Mouse (Mus musculus) telencephalon, adult 2 months (tissue): ENCODE results near the gene Cd247.
"Not testable (repeated sequence)": the region's sequence is repeated elsewhere in the genome, so short reads cannot be mapped to it uniquely, and the experiment has no call there.

Experiments used
- DNase-seq: peaks from one replicate; pipeline ENCODE4 v3.0.0-alpha.2; 2011; ENCODE audit warnings: low read depth, low spot score

Cd247 gene

DNA sequence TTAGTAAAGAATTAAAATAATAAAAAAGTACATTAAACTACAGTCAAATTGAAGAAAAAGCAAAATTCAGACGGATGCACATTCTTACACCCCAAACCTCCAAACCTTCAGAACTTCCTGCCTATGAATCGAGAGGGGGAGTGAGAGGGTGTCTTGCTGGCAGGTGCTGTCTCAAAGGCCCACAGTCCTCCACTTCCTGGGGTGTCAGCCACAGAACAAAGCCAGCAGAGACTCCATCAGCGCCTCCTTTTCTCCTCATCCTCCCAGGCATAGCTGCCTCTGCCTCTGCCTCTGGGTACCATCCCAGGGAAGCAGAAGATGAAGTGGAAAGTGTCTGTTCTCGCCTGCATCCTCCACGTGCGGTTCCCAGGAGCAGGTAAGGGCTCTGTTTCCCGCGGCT lies at the start of gene Cd247:
Cd247 (plus strand) TSS at position 171 of the 400 bp plus-strand sequence.
- no peak for DNase-seq

DNA sequence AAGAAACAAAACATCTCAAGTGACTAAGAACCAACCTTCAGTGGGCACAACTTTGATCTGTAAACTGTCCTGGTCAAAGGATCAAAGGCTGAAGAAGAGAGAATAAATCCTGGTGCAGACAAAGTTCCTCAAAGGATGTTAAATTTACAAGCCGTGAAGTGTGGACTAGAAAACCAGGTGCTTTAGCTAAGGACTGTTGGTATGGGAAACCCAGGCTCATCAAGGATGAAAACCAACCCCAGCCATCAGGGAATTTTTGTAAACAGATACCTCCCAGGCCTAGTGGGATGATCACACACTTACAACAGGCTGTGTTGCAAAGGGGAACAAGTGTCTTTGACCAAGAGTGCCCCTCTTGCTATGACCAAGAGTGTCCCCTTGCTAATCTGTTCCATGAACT lies 49.5 kb upstream of the Cd247 start:
- no peak for DNase-seq

DNA sequence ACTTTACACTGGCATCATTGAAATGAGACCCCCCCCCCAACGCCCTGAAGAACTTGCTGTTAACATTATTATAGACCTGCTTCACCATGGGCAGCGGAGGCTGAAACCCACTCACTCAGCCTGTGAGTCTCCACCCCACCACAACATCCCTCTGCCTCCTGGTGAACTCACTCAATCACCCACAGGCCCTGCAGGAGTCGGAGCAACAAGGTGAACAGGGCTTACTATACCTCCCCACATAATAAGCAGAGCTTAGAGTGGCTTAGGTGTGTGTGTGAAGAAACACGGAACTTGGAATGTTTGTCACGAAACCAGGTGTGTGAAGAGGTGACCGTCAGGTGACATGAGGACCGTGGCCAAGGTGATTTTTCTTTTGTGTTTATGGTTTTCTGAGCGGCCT lies 46.5 kb upstream of the Cd247 start:
- no peak for DNase-seq

DNA sequence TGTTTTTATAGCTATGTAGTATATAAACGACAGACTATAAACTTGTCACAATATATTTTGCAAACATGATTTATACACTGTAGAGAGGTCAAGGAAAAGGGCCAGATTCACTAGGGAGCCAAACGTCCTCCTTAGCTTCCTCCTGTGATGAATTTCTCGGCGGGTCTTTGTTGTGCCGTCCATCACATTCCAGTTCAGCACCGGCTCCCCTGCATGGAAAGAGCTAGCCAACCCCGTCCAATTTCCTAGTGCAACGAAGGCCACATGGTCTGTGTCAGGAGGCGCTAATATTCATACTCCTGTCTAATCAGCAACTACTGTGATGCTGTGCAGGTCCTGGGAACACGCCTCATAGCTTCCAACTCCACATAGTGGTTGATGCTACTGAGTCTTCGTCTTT lies 40.4 kb upstream of the Cd247 start:
- DNase-seq, result no peak

DNA sequence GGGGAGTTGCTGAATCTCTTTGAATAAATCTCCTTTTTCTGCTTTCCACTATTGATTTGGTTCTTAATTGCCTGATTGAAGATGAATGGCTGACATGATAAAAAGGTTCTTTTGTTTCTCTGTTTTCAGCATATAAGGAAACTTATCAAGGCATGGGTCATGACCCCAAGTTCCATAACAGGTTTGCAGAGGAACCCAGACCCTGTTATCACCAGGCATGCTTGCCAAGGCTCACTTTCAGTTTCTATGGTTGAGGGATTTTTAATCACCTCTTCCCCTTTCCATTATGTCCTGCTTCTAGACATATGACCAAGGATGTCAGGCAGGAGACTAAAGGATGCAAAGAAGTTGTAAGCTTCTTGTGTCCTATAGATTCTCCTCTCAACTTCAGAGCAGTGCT lies 37.3 kb upstream of the Cd247 start:
- no peak for DNase-seq

DNA sequence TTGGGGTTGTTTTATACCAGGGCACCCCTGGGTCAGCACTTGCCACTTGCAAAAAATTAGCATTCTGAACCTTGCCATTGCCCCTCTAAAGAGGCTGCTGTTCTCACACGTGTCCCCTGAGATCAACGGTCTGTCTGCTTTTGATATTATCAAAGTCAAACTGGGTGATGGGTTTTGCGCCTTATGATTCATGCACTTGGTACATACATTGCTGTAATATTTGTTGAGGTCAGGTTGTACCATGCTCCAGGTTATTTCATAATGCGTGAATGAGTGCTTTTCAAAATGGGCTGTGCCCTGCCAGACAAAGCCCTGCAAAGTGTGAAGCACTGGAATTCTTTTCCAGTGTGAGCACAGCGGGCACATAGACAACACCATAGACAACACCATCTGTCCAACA lies 36.6 kb upstream of the Cd247 start:
- DNase-seq, result no peak

DNA sequence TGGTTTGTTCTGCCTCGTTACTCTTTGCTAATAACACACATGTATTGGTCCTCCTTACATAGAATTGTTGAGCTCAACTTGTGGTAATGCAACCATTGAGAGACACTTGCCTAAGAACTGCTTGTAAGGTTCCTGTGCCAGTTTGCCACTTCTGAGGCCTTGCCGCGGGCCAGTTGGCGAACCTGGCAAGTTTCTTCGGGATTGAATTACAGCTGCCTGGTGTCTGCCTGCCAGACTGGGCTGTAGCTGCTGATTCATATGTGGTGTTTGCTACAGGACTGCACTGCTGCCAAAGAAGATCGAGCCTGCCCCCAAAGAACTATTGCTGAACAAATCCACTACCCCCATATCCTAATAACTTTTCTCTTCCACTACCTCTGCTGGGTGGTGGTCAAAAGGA lies 34.3 kb upstream of the Cd247 start:
- no peak for DNase-seq

DNA sequence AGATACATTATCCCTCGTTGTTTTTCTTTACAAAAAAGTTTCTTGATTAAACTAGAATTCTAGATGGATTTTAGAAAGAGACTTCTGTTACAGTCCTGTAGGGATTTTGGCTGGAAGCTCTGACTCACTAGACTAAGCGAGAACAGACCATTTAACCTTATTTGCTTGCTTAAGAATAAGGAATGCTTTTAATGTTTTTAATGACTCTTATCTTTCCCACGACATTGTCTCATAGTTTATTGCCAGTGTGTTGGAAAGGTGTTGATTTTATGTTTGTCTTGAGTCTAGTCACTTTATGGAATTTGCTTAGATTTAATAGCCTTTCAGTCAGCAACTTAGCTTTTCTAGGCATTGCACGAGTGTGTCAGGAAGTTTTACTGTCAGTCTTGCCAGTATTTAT lies 33.3 kb upstream of the Cd247 start:
- DNase-seq, result no peak

DNA sequence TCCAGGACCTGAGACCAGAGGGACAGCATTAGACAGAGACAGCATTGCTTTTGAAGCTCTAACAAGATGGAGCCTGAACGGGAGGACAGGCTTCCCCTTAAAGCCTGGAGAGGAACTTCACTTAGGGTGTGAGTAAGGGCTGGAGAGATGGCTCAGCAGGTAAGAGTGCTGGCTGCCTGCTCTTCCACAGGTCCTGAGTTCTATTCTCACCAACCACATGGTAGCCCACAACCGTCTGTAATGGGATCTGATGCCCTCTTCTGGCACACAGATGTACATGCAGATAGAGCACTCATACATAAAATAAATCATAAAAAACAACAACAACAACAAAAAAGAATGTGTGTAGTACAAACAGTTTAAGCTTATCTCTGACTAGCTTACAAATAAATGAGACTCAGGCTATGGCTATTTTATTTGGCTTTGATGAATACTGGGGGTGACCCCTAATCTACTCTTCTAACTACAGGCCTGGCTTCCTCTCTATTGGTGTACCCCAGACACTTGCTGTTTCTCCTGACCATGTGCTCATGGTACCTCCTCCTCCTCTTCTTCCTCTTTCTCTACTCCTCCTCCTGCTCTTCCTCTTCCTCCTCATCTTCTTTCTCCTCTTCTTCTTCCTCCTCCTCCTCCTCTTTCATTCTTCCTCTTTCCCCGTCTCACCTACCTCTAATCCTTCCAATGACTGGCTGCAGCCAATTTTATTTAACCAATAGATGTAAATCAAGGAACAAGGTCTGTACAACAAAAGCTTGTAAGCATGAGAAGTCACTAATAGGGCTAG lies 26.8 kb upstream of the Cd247 start:
- no peak for DNase-seq

DNA sequence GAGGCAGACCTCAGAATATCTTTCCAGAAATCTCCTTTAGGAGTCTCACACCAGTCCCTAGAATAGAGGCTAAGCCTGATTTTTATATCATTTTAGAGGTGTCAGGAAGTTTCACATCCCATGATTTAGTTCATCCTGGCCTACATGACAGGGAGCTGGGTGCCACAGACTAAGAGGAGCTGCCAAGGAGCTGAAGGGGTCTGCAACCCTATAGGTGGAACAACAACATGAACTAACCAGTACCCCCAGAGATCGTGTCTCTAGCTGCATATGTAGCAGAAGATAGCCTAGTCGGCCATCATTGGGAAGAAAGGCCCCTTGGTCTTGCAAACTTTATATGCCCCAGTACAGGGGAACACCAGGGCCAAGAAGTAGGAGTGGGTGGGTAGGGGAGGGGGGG lies 26.0 kb upstream of the Cd247 start:
- DNase-seq, result not testable (repeated sequence)

DNA sequence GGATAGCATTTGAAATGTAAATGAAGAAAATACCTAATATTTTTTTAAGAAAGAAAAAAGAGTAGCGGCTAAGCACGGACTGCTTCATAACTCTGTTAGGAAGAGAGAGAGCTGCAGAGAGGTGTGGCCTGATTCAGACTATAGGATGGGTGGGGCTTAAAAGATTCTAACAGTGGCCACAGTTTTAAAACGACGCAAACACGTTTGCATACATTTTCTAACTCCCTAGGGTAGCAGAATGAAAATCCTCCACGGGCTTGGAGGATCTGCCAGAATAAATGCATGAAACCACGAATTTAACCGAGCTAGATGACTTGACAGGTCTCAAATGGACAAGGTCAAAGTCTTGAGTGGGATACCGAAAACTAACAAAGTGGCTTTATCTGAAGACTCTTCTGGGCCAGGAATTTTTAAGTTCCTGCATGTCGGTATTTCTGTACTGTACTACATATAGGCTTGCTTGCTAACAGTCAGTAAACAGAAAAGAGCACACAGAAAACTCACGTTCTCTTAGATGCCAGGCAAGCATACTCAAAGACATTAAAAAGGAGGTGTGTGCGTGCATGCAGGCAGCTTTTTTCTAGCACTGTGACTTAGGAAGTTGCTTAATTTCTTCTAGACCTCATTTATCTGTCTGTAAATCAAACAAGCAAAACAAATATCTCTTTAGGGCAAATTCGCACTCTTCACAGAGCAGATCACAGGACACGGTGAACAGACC lies 25.4 kb upstream of the Cd247 start:
- no peak for DNase-seq

DNA sequence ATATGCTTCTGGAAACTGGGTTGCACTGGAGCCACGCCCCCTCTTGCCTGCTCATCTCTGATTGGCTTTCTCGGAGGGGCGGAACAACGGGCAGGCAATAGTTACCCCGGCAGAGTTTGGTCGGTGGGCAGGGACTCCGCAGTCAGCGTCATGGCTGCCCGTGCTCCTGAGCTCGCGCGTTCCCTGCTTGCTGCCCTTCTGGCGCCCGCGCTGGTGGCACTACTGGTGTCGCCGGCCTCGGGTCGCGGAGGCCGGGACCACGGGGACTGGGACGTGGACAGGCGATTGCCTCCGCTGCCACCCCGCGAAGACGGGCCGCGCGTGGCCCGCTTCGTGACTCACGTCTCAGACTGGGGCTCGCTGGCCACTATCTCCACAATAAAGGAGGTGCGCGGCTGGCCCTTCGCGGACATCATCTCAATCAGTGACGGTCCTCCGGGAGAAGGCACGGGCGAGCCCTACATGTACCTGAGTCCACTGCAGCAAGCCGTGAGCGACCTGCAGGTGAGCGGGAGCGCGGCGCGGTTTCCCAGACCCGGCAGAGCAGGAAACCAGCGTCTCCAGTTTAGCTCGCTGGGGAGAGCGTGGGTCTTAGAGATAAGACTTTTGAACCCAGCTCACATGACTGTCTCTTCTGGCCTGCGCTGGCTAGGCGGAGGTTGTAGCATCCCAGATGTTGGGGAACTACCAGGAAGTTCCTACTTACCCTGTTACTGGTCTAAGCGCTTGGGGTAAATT lies 24.7 kb upstream of the Cd247 start, which contains the start of gene Creg1:
Creg1 (plus strand) TSS at position 112 of the 738 bp plus-strand sequence.
- peak; percentile 86 for DNase-seq

DNA sequence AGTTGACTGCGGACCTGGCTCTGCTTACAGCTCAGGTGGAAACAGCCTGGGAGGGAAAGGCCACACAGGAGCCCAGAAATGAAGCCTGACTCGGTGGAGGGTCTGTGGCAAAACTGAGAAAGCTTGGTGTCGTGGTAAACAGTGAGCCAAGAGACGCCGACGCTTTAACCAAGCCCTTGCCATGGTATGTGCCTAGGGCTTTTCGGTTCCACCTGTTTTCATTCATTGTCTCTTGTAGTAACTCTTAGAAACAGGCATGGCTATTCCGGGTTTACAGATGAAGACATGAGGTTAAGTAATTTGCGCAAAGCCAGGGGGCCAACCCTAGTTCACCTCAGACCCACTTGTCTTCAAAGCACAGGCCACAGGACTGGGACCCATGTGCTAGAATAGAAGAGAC lies 23.9 kb upstream of the Cd247 start:
- no peak for DNase-seq

DNA sequence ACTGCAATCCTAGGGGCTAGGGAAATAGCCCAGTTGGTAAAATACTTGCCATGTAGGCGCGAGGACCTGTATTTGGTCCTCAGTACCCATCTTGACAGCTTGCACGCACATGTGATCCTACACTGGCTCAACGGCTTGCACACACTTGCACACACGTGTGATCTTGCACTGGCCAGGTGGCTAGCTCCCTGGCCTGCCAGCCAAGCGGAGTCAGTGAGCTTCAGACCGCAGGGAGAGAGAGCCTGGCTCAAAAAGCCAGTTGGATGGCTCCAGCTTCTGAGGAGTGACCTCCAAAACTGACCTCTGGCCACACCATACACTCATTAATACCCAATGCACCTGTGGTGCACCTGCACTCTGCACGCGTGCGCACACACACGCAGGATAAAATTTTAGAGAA lies 23.4 kb upstream of the Cd247 start:
- no peak for DNase-seq

DNA sequence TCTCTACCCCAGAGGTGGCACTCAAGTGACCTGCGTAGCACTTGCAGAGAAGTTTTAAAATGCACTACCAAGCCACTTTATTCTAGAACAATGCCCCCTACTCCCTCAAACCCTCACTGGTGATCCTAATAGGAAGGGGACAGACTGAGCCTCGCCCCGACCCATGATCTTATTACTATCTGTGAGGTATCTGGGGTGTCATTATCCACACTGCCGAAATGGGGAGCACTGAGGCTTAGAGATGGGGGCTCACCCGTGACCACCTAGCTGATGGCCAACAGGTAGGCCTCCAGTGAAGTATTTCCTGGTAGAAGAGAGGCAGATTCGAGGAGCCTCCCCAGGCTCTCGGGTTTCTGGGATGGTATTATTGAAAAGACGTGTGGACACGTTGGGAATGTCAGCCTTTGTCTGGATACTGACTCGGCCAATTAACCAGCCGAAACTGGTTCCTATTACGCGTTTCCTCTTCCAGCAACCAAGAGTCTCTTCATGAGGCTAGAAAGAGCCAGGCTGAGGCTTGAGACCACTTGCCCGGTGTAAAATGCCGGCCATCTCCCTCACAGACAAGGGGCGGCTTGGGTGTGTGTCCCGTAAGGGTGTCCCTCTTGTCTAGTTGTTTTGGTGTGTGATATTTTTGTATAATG lies 22.7 kb upstream of the Cd247 start:
- no peak for DNase-seq

DNA sequence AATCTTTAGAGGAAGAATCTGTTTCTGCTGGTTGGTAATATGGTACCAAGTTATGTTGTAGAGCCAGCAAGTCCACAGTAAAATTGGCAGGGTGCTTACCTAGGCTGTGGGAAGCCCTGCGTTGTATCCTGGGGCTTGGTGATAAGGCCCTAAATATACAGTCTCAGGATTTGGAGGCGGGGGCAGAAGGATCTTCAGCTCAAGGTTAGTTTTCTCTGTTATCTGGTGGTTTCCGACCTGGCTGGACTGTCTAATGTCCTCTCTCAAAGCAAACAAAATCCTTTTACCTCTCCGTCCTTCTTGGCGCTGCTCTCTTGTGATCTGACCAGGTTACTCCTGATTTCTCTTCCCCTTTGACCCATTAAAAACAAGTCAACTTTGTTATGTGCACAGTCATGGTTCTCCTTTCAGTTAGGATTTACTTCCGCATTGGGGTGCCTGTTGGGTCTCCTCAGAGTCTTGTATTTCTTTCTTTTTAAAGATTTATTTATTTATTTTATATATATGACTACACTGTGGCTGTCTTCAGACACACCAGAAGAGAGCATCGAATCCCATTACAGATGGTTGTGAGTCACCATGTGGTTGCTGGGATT lies 22.1 kb upstream of the Cd247 start:
- DNase-seq, result no peak

DNA sequence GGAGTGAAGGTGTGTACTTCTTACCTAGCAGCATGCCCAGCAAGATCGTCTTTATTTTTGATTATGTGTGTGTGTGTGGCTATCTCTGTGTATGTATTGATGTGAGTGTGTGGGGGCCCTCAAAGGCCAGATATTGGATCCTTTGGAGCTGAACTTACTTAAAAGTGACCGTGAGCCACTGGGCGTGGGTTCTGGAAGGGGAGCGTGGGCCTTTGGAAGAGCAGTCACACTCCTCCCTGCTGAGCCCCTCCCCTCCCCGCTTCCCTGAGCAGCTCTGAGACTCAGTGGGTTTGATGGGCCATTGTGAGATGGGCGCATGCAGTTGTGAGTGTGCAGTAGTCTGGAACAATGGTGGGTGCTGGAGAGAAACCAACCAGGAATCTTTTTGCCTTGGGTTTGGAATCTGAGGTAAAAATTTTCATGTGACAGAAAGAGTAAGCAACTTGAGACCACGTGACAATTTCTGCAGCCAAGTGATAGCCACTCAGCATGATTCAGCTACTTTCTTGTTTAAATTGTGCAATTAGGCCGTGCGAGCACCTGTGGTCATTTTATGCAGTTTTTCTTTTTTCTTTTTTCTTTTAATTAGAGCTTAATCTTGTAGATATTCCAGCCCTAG lies 19.5 kb upstream of the Cd247 start:
- no peak for DNase-seq

DNA sequence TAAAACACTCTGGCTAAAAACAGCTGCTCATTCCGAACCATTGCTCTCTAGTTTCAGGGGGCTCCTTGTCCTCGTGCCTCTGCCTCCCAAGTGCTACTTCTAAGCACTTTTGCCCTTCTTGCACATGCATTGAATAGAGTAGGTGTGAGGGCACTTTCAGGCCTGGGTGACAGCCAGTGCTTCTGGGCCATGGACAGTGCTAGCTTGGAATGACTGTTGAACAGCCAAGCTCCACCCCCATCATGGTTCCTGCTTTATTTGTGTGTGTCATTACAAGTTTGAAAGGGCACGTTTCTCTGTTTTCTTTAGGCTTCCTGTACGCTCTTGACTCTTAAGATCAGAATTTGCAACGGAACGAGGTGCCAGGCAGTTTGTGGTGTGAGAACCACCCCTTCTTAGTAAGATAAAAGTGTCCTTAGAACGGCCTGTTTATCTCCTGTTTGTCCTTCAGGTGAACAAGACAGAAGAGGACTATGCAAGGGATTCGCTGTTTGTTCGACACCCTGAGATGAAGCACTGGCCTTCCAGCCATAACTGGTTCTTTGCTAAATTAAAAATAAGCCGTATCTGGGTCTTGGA lies 18.2 kb upstream of the Cd247 start:
- DNase-seq, result no peak

DNA sequence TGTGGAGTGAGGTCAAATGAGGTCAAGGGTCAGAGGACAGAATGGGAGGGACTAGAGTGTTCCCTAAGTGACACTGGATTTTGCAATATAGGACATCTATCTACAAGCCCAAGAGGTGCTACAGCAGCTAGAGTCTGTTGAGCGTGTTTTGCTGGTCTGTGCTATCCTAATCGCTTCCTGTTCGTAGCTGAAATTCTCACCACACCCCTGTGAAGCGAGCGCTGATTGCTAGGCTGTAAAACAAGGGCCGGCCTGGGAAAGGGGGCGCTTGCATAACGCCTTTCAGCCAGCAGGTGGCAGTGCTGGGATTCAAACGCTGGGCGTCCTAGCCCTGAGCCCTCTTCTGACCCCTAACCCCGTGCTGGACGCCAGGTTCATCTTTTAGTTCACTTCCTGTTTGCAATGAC lies 17.0 kb upstream of the Cd247 start:
- DNase-seq, result no peak

DNA sequence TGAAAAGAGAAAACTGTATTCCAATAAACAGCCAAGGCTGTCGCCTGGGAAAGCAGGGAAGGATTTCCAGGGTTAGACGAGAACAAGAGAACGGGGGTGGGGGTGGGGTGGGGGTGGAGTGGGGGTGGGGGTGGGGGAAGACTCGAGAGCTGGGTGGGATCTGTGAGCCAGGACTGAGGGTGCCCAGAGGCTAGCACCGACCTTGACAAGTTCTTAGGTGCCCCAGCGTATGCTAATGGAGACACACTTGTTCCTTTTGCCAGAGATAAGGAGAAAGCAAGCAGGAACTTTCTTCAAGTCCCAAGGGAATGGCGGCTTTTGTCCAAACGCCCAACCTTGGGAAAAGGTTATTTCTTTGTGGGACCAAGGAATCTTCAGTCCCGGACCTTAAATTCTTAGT lies 16.5 kb upstream of the Cd247 start:
- no peak for DNase-seq
